Mouse (Mus musculus) small intestine, adult 2 months (tissue): ENCODE measurements at regions not wholly inside any gene's neighbourhood (a gene's known extent, or its start where the extent isn't known, plus 50 kb on each side); places are given as distances from the start of the nearest gene placed in this dataset.

Experiments
- CTCF ChIP-seq: fragments of 200-500 bp; IDR thresholded peaks from 2 replicates; pipeline ENCODE4 v1.5.1; 2012; ENCODE audit warnings: low read depth, mild to moderate bottlenecking, control low read depth, inconsistent platforms, low read length, moderate library complexity, mixed read lengths; ENCODE audit not compliant: insufficient replicate concordance, insufficient read length; ENCODE audit errors: extremely low read depth
- POLR2A ChIP-seq: fragments of 200-500 bp; IDR thresholded peaks from 2 replicates; pipeline ENCODE4 v1.6.1; 2012; ENCODE audit warnings: low read depth, mild to moderate bottlenecking, control low read depth, inconsistent platforms, low read length, moderate library complexity

DNA sequence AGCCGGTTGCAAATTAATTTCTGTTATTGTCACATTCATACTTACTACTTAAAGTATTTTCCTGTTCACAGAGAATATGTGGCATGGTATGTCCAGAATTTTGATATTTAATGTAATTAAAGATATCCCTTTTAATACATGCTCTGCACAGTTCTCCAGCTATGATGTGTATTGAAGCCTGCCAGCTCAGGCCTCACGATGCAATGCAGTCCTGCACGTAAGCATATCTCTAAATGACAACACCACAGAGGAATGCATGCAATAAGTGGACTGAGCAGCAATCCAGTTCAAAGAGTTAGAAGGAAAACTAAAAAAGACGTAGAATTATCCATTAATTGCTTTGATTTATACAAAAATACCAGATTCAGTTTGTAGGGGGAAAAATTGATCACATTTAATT lies 373.4 kb downstream of the Ptprc start:
- TF ChIP-seq CTCF: no peak
- TF ChIP-seq POLR2A: no peak
